Comparison of ENCODE assay signal across 8 mouse cellular contexts in the genomic region with DNA sequence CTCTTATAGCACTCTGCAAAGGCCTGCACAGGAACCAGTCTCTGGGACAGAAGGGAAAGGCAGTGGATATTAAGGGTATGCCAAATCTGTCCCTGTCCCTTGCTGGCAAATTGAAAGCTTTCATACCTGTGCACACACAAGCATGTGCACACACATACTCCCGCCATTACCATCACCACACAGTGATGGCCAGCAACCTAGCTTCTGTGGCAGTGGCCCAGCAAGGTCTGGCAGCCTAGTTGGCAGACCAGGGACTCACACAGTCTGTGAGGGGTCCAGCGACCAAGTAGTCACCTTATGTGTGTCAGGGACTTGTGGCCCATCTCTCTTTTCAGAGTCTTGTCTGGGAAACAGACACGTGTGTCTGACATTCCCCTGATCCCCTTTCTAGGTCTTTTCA. TPM values are rescaled to one million over a fixed set of nuclear protein-coding genes. Genes with fewer than 3 reads are reported as not detected.
DNase-seq lines count a peak whose midpoint lies in the region; ATAC-seq and TF ChIP-seq lines count a peak whose summit lies in the region.

No protein-coding gene starts in this region.

- peak overlapping the region; percentile 89 for H3K27ac ChIP-seq in gastrocnemius, adult 2 months
- peak overlapping the region; percentile 65 for H3K27ac ChIP-seq in thymus, adult 2 months (ENCODE audit: control insufficient read depth, insufficient read depth, low read length)
- H3K27ac ChIP-seq in liver, embryonic 13.5 days, result peak overlapping the region; percentile 90

- H3K27me3 ChIP-seq in thymus, adult 2 months (ENCODE audit: control insufficient read depth, insufficient read depth, low read length), result no peaks in the 10 kb centered on the region
- H3K27me3 ChIP-seq in liver, embryonic 13.5 days, result no peaks in the 10 kb centered on the region

- TF ChIP-seq CTCF in gastrocnemius, adult 2 months (IDR thresholded peaks at IDR 0.05), result no peak
- TF ChIP-seq CTCF in thymus, adult 2 months (IDR thresholded peaks at IDR 0.05; ENCODE audit: borderline replicate concordance, control insufficient read depth, extremely low read depth, insufficient read depth, low read length, poor library complexity), result no peak

- H3K9me3 ChIP-seq in liver, embryonic 13.5 days (replicated peaks), result no peaks in the 10 kb centered on the region

- peak overlapping the region; percentile 92 for H3K4me2 ChIP-seq in liver, embryonic 13.5 days

- peak overlapping the region; percentile 69 for H3K4me3 ChIP-seq in gastrocnemius, adult 2 months
- H3K4me3 ChIP-seq in thymus, adult 2 months (ENCODE audit: control insufficient read depth, insufficient read depth, low read length), result no peak overlapping the region
- peak overlapping the region; percentile 65 for H3K4me3 ChIP-seq in liver, embryonic 13.5 days (replicated peaks)

- no peak for TF ChIP-seq POLR2A in thymus, adult 2 months (IDR thresholded peaks at IDR 0.05; ENCODE audit: control insufficient read depth, extremely low read depth, insufficient read depth, low read length, poor library complexity)

- peaks cover 62% of the 10 kb centered on the region for H3K4me1 ChIP-seq in thymus, adult 2 months (replicated peaks; ENCODE audit: control insufficient read depth, insufficient read depth, low read length)
- peaks cover 91% of the 10 kb centered on the region for H3K4me1 ChIP-seq in liver, embryonic 13.5 days (replicated peaks)

- peak overlapping the region; percentile 79 for H3K9ac ChIP-seq in liver, embryonic 13.5 days

- no peak for DNase-seq in gastrocnemius, adult 2 months
- no peak for DNase-seq in gastrocnemius, postnatal 4 days (ENCODE audit: low spot score in 2 of 2)
- no peak for DNase-seq in thymus, adult 2 months
- no peak for DNase-seq in thymus, postnatal 10 days (ENCODE audit: low spot score in 2 of 2)
- no peak for DNase-seq in liver, embryonic 13.5 days
- DNase-seq in gastrocnemius, postnatal 10 days, result no peak
- no peak for DNase-seq in thymus, postnatal 4 days

- 82% methylated on average over 3 of the region's 3 CpGs for WGBS in thymus, adult 2 months
- WGBS in liver, embryonic 13.5 days (ENCODE audit: insufficient replicate concordance), result 69% methylated on average over 3 of the region's 3 CpGs

- intact Hi-C loops in gastrocnemius, adult 2 months (cut with DNase I), result loop anchor here (5.0 kb wide), 1 partner anchor 141 kb away; a partner anchor contains a TSS

- peaks cover 5% of the 10 kb centered on the region; the same call in 1 of the 2 replicates for H3K36me3 ChIP-seq in thymus, adult 2 months (ENCODE audit: control insufficient read depth, insufficient read depth, low read length)
- peaks cover 26% of the 10 kb centered on the region for H3K36me3 ChIP-seq in liver, embryonic 13.5 days

- ATAC-seq in liver, embryonic 13.5 days (ENCODE audit: low read depth), result no peak
- no peak for ATAC-seq in CD4-positive, CD25-positive, alpha-beta regulatory T cell, adult 4 months

RNA-seq across cellular contexts. Expression of a gene that starts 11.2 kb away (rescaled TPM):
- total RNA-seq in gastrocnemius, adult 2 months (2021), result 10 to 100 TPM; 27.5 to 43.4 TPM
- total RNA-seq in gastrocnemius, postnatal 4 days (2021), result 10 to 100 TPM; 48.6 to 53.1 TPM
- polyA plus RNA-seq in thymus, adult 2 months (2012; rRNA removed), result 466 and 519 TPM in 2 replicates
- polyA plus RNA-seq in liver, embryonic 13.5 days (2015; fragmentation: Nextera tagmentation; extraction: Ambion mirVana), result 42.2 and 44.1 TPM in 2 replicates
- 10 to 100 TPM; 24.2 to 29.1 TPM for total RNA-seq in gastrocnemius, postnatal 10 days (2021)
- polyA plus RNA-seq in CD4-positive, CD25-positive, alpha-beta regulatory T cell, adult 4 months (2017; shearing (Covaris generic)), result 10 to 100 TPM; 20.7 to 28.6 TPM
